Mouse (Mus musculus) gastrocnemius, adult 8-10 months (tissue): ENCODE measurements around the gene Gdap1l1. TPM values are rescaled to one million over a fixed set of nuclear protein-coding genes. Genes with fewer than 3 reads are reported as not detected.

ENCODE experiments used
- DNase-seq, 2 experiments: peaks; one replicate each; pipeline ENCODE4 v3.0.0; 2022; ENCODE audit warnings: low spot score in 2 of 2
- total RNA-seq, 4 experiments: library from RNA; stranded (reverse); gene quantifications; 2 replicates each; pipeline ENCODE4 v1.2.4; 2022

Gdap1l1 gene
- total RNA-seq, 4 experiments from 2014 or later, result 0.13 TPM; not detected in 3

DNA sequence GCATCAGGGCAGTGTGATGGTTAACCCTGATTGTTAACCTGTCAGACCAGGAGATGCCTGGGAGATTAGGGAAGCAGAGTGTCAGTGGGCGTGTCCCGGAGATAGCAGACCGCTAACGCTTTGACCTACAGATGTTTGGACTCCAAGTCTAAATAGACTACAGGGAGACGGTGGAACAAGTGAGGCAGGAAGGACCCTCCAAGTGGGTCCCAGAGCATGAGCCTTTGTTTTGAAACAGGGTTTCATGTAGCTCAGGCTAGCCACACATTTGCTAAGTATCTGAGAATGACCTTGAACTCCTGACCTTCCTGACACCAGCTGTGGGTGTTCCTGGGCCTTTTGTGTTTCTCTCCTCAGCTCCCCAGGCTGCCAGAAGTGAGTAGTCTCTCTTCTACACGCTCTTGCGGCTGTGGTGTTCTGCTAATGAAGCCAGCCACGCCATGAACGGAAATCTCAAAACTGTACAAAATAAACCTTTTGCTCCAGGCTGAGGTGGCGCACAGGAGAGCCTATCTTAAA, 25.0 kb downstream of the Gdap1l1 start:
- DNase-seq, result no peak

DNA sequence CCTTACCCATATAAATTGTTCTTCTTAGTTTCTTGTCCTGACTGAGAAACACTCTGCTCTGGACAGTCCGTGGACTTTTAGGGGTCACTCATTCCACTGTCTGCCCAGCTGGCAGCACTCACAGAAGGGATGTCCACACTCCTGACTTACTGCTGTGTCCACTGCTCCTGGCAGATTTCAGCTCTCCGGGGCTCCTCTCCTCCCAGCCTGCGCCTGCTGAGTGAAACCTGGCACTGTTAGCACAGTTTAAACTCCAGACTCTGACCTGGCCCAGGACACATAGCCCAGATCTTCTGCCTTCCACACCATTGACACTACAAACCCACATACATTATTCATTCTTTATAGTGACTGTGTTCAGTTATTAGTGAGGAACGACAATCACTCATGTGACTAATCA, 25.7 kb downstream of the Gdap1l1 start:
- DNase-seq, result no peak

DNA sequence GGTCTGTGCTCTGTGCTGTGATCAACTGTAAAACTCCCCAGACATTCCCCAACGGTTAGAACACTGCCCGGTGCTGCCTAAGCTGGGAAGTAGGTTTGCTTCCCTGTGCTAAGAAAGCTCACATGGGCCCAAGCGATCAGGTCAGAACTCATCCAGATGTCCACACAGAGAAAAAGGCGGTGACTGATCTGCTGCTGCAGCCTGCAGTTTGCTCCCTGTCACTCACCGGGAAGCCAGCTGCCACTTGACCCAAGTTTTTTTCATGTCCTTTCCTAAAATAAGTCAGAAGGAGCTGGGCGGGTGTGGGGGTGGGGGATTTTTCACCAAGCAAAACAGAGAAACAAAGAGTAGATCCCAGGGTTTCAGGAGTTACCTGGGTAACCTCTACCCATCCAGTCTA, 26.3 kb downstream of the Gdap1l1 start:
- no peak for DNase-seq

DNA sequence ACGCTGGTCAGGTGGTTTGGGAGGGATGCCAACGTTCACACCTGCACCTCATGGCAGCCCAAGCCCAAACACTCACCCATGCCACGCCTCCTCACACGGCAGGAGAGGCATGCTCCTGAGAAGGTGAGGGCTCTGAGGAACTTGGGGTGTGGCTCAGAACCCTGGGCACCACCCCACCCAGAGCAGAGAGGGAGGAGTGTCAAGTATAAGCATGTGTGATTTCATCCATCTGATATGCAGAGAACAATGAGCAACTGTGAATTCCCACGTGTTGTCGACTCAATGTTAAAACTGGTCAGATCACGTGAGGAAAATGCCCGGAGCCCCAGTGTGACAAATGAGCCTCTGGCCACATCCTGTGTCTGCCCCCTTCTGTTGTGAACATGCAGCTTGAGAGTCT, 28.5 kb downstream of the Gdap1l1 start:
- DNase-seq, result no peak

DNA sequence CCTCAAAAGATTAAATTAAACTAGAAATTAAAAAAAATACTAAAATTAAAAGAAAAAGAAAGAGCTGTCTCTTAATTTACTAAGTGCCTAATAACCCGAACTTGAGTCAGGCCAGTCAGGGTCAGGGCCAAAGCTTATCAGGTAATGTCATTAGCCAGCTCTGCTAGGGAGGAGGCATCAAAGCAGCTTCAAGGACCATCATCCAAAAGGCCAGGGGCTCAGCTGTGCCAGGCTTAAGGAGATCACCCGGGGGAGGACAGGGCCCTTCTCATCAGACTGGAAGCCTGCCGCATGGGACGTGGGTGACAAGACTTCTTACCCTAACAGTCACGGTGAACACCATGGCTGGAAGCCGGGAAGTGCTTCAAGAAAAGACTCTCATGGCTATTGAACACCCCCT, 29.3 kb downstream of the Gdap1l1 start:
- no peak for DNase-seq

DNA sequence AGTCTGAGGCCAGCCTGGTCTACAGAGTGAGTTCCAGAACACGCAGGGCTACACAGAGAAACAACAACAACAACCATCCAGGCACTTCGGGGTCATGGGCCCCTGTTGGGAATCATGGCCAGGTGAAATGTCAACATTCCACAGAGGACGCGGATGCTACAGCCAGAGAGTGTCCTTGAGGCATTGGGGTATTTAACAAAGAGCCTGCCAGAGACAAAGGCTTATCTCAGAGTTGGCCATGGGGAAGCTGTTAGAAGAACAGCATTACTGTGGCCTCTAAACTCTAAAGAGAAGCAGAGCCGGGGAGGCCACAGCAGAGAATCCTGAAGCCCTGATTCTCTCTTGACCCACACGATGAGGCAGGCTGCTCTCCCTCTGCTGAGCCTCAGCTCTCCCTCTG, 30.6 kb downstream of the Gdap1l1 start:
- no peak for DNase-seq

DNA sequence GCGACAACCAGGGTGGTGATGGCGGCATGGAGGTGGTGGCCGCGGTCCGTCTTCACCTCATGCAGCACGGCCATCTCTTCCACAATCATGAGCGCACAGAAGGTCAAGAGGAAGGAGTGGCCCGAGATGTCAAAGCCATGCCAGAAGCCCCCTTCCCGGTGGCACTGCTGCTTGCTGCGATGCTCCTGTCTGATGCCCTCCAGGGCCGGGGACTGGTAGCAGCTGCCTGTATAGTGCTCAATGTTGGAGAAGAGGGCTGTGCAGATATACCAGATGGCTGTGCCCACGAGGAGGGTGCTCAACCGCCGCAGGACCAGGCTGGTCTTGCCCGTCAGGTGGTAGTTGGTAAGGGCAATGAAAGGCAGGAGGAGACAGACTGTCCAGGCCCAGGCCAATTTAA, 31.4 kb downstream of the Gdap1l1 start:
- no peak for DNase-seq

DNA sequence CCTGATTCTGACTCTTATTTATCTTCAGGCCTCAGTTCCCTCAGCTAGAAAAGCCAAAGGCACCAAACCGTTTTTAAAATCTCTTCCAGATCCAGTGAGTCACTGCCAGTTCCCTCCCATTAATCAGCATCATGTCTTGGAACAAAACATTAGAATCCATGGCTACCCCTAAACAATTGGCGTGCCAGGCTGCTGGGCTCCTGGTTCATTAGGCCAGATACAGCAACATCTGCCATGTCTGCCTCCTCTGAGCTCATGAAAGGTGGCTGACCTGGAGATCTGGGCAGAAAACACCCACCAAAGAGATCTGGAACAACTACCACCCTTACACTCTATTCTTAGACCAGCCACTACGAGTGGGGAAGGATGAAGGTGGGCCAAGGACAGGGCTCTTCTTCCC, 32.9 kb downstream of the Gdap1l1 start:
- DNase-seq, result no peak

DNA sequence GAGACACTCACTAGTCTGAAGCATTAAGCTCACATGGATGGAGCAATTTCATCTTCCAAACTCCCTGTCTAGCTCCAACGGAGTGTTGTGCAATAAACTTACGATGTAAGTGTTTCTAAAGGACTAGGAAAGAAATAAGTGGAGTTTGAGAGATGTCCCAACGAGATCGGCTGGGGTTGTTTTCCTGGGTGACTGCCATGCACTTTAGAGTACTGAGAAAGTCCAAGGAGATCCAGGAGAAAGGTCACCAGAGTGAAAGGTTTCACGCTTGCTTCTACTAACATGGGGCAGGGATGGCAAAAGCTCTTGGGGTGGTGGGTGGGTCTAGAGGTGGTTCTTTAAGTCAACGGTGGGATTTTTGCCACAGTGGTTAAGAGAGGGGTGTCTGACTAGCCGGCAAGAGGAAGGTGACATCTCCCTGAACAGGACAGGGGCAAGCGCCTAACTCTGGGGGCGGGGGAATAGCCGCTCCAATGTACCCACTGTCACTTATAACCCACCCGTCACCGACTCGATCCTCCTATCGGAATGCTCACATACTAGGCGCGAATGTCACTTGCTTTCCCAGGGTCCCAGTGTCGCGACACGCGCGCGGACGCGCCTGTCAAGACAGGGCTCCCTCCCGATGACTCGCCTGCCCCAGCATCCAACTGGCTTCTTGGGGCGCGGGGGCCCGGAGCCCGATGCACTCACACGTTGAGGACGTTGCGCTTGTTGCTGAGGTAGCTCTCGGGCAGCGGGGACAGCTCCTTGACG, 33.6 kb downstream of the Gdap1l1 start:
- DNase-seq, result no peak

DNA sequence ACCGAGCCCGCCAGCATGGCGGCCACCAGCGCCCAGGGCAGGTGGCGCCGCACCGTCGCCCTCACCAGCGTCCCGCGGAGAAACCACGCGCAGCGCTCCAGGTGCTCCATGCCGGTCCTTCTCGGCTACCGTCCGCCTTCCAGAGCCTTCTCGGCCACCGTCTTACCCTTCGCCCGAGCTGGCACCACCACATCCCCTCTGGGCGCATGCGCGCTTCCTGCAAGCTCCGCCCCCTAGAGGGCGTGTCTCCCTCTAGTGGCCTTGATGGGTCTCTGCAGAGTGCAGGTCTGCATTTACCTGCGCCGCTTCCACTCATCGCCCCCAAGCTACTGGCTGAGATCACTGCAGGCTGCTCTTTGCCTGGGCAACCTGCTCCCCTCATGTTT, 34.2 kb downstream of the Gdap1l1 start, which contains the start of gene Fitm2:
TSS of gene Fitm2 (minus strand) at position 164 of the 386 bp plus-strand sequence.
- peak; percentile 91 to 92 for DNase-seq

DNA sequence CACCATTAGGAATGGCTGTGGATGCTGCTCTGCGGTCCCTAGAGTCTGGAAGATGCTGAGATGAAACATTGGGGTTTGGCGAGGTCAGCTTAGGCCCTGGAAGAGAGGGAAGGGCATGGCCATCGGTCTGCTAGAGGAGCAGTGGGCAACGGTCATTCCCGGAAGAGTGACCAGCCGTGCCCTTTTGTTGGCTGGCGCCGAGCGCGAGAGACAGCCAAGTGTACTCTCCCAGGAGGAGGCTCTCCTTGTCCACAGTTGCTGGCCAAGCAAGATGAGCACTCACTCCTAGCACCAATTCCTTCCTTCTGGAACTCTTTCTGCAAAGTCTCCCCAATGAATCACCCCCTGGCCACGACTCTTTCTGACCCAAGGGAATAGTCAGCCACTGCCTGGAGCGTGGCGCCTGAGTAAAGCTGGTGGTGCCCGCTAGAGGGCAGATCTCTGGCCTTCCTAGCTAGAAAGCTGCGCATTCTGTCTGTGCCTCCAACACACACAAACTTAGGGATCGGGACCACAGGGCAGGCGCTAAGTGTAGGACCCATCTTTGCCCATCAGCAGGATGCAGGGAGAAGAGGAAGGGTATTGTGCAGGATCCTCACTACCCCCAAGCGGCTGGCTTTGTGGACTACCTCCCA, 42.0 kb downstream of the Gdap1l1 start:
- no peak for DNase-seq

DNA sequence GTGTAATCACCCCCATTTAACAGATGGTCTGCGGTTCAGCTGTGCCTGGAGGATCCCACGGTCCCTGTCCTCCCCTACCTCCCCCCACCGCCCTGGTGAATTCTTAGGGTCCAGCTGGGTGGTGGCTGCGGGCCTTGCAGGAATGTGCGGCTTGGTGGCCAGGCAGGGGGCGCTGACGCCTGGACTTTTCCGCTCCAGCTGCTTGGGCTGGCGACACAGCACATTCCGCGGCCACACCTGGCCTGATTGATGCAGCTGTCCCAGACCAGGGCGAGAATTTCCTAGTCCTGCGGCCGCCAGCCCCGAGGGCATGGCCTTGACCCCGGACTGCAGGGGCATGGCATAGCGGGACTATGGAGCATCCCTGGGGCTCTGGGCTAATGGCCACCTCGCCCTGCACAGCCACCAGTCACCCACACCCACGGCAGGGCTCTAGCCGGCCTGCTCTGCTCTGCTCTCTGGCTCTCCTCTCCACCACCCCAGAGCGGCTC, 43.3 kb downstream of the Gdap1l1 start:
- DNase-seq, result no peak

DNA sequence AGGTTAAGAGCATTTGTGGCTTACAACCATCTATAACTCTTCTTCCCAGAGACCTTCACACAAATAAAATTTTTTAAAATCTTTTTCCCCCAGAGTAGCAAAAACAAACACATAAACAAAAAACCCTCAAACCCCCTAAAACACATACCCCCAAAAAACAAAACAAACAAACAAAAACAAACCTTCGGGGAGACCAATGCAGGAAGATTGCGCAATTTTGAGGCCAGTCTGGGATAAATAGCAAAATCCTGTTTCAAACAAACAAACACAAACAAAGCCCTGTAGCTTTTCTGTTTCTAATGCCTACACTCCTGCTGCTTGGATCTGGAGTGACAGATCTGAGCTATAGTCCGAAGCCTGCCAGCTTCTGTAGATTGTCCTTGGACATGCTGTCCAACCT, 49.1 kb downstream of the Gdap1l1 start:
- DNase-seq, result no peak

DNA sequence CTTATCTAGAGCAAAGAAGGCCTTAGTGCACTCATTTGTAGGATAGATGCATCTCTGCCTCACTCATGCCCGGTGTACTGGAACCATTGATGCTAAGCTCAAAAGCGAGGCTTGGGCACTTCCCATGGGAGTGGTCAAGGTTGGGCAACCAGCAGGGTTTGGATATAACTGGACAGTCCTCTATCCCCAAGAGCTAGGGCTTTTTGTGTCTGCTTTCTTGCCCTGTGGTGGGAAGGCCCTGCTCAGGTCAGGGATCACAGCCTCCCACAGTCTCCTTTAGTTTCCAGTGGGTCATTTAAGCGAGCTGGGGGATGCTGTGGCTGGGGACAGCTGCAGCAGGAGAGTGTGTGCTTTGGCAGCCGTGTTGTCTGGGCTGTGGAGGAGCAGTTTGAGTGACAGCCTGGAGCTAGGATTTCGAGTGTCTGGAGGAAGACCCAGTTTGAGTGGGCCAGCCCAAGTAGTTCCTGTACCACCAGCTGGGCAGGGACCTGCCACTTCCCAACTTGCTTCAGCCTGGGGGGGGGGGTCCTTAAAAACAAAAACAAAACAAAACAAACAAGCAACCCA, 51.5 kb downstream of the Gdap1l1 start:
- DNase-seq, result no peak

DNA sequence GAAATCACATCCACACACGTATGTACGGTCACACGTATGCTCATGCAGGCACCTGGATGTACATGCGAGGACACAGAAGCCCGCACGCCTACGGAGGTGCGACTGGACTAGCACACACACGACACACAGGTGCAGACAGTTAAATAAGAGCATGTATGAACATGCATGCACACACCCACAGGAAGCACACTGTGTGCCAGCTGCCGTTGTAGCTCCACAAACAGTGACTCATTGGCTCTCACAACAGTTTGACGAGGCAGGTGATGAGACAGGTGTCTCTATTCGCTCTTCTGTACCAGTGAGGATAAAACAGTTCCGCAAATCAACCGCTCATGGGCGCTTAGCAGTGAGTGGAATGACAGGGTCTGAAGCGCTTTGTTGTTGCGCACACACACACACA, 52.4 kb downstream of the Gdap1l1 start:
- no peak for DNase-seq

DNA sequence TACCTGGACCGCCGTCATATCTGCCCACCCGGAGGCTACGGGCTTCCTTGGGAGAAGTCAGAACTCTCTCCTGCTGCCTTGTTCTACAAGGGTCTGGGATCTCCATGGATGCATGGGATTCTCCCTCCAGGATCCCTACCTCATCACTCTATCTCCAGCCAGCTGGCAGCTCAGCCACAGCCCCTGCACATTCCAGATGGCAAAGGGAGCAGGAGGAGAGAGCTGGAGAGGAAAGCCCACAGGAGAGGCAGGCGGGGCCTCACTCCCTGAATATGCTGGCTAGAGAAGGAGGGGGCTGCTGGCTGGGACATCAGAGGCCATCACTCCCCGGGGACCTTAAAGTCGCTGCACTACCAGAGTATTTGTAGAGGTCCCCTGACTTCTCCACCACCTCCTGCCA, 53.1 kb downstream of the Gdap1l1 start:
- no peak for DNase-seq

DNA sequence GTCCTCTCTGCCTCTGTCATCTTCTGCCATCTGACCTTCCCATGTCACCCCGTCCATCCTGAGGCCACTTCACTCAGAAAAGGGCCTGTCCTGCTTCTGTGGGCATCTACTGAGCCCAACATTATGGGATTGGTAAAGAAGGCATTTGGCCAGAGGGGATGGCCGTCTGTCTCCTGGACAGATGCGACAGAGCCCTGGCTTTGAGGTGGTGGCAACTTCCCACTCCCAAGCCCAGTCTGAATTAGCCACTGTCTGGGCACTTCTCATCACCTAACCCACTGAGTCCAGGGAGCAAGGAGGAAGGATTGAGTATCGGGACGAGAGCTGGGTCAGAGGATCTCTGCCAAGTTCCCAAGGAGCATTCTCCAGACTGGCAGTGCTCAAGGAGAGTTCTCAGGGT, 53.7 kb downstream of the Gdap1l1 start, which contains the start of gene R3hdml:
TSS of gene R3hdml (plus strand) at position 301 of the 400 bp plus-strand sequence.
- no peak for DNase-seq

DNA sequence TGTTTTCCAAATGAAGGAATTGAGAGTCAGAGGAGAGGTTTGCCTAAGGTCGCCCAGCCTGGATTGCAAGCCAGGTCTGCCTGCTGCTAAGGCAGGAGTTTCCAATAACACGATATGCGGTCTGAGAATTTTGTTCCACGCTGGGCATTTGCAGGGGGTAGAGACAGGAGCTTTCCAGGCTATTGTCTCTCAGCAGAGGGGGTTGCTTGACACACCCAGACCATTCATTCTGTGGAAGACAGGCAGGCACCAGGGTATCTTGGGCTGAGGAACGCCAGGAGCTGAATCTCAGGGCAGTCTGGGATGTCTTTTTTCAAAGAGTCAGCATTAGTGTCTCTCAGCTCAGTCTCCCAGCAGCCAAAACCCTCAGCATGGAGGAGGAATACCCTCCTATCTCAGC, 54.8 kb downstream of the Gdap1l1 start:
- no peak for DNase-seq

DNA sequence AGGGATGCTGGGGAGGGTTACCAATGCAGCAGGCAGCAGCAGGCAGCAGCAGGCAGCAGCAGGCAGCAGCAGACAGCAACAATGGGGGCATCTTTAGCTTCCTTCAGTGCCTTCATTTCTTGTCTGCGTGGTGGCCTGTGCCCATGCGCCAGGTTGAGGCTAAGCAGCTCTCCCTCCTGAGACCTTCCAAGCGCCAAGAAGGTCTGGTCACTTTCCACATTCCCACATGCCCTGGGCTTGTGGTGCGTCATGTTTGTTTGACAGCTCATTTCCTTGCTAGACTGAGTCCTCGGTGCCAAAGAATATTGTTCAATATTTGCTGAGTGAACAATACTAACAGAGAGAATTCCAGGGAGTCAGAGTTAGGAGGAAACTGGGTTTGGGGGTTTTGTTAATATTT, 55.7 kb downstream of the Gdap1l1 start:
- DNase-seq, result no peak

DNA sequence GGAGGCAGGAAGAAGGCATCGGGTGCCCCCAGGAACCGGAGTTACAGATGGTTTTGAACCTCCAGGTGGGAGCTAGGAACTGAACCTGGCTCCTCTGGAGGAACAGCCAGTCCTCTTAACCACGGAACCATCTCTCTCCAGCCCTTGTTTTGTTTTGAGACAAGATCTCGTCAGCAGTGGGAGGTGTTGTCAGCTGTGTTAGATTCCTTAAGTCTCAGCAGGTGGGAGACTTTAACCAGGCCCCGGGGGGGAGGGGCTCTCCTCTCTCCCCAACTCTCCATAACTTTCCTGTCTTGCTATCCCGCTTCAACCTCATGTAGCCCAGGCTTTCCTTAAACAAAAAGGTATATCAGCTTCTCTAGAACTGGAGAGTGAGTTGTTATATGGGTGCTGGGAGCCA, 56.2 kb downstream of the Gdap1l1 start:
- no peak for DNase-seq

DNA sequence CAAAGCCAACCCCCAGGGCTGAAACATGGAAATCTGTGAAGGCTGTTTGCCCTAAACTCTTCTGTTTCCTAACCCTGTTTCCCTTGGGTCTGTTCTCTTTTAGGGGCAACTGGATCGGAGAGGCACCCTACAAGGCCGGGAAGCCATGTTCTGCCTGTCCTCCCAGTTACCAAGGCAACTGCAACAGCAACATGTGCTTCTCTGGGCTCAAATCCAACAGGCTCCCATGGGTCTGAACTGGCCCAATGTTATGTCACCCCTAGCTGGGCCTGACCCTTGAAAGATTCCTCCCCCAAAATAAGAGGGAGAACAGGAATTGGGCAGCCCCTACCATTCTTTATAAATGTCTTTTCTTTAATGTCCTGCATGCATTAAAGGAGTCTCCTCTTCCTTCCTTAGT, 63.9 kb downstream of the Gdap1l1 start:
- no peak for DNase-seq

DNA sequence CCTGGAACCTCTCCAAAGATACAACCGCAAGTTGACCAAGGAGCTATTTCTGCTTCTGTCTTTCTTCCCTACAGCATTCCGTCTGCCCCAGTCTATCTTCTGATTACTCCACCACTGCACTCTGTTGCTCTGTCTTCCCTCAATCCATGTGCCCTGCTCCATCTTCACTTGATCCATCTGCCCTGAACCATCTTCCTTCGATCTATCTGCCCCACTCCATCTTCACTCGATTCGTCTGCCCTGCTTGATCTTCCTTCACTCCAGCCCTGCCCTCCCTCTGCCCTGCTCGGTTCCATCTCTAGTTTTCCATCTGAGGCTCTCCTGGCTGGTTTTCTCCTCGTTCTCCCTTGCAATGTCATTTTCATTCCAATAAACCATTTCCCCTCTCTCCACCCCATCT, 64.9 kb downstream of the Gdap1l1 start:
- no peak for DNase-seq
